Mouse (Mus musculus) c-Kit-positive CD71-positive TER-119-negative erythroid progenitor cells, embryonic 14.5 days (primary cell): ENCODE results near the gene Mfsd8.
A peak's percentile ranks its signal among the peaks of the same experiment; 100 is the strongest.
"Not testable (repeated sequence)": the region's sequence is repeated elsewhere in the genome, so short reads cannot be mapped to it uniquely, and the experiment has no call there.

ENCODE experiments used
- DNase-seq: peaks from one replicate; pipeline ENCODE4 v3.0.0-alpha.2; 2013; ENCODE audit warnings: low read depth

The Mfsd8 gene

DNA sequence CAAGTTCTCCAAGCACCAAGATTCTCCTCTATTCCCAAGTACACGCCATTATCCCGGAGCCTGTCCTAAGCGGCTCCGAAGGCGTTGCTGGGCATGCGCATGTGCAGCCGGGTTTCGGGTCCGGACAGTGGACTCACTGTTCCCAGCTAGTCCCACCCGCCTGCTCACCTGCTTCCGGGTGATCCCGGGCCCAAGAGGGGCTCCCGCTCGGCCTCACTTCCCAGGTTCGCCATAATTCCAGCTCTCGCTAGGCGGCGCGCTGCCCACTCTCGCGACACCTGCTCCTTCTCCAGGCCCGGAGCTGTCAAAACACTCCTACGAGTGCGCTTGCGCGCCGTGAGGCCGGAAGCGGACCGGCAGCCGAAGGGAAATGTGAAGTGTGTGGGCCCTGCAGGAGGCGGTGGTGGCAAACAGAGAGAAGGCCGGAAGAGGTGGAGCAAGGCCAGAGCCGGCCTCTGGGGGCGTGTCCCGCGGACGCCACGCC lies at the start of gene Mfsd8:
Gene Mfsd8, minus strand, starts transcription at position 414 of the 484 bp plus-strand sequence.
- peak; percentile 82 for DNase-seq

DNA sequence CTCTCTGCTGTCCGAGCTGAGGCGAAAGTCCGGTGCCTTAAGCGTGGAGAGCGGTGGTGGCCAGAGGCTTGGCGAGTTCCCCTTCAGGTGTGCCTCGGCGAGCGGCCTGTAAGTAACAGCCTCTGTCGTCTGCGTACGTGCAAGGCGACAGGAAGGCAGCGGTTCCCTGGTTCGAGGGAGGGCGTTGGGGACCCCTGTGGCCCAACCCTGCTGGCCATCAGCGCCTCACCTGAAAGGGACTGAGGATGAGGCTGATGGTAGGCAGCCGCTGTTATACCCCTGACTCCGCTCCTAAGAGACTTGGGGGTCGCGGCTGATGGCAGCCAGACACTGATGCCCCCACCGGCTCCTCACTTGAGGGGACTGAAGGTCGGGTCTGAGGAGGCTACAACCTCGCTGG lies 47.6 kb upstream of the Mfsd8 start:
- not testable (repeated sequence) for DNase-seq

DNA sequence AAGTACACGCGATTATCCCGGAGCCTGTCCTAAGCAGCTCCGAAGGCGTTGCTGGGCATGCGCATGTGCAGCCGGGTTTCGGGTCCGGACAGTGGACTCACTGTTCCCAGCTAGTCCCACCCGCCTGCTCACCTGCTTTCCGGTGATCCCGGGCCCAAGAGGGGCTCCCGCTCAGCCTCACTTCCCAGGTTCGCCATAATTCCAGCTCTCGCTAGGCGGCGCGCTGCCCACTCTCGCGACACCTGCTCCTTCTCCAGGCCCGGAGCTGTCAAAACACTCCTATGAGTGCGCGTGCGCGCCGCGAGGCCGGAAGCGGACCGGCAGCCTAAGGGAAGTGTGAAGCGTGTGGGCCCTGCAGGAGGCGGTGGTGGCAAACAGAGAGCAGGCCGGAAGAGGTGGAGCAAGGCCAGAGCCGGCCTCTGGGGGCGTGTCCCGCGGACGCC lies 47.2 kb upstream of the Mfsd8 start:
- peak; percentile 97 for DNase-seq

DNA sequence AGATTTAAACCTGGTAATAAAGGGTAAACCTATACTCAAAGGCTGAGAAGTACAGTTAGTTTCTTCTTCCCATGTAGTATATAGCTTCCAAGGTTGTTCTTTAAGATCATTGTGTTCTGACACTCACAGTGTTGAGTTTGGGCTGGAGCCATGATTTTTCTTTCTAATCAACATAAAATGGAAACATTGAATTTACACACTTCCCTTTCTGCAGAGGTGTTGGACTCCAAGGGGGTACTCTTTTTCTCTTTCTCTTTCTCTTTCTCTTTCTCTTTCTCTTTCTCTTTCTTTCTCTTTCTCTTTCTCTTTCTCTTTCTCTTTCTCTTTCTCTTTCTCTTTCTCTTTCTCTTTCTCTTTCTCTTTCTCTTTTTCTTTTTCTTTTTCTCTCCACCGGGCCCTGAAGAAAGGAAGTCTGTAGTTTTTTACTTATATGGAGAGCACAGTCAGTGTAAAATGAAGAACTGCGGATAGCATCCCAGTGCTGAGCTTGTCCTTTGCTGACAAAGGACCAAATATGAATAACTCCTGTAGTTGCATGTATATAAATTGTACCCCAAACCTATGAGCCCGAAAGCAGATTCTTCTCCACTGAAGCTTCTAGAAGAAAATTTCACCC lies 6.5 kb upstream of the Mfsd8 start:
- not testable (repeated sequence) for DNase-seq

DNA sequence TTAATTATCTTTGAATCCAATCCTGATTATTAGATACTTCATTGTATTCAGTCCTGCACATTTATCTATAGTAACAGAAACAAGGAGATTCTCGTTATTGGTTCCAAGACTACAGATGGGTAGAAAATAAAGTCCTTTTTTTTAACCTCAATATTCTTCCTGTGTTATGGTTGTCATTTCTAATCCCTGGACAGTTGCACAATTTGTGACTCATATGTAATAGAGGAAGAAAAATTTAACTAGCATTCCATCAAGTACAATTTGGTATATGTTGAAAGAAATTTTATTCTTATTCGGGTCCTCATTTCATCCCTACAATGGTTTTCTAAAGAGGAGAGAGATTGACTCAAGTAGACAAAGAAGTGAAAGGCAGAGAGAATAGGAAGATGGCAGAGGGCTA lies 1.2 kb upstream of the Mfsd8 start:
- DNase-seq: not testable (repeated sequence)

DNA sequence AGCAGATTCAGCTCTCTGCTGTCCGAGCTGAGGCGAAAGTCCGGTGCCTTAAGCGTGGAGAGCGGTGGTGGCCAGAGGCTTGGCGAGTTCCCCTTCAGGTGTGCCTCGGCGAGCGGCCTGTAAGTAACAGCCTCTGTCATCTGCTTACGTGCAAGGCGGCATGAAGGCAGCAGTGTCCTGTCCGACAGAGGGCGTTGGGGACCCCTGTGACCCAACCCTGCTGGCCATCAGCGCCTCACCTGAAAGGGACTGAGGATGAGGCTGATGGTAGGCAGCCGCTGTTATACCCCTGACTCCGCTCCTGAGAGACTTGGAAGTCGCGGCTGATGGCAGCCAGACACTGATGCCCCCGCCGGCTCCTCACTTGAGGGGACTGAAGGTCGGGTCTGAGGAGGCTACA lies 332 bp upstream of the Mfsd8 start:
- DNase-seq: peak; percentile 20

DNA sequence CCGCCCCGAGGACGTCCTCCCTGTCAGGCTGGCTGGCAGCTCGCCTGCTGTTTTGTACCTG lies 101 bp upstream of the Mfsd8 start, which contains the start of gene Abhd18:
Gene Abhd18, plus strand, starts transcription at position 14 of the 61 bp plus-strand sequence.
- DNase-seq: not testable (repeated sequence)

DNA sequence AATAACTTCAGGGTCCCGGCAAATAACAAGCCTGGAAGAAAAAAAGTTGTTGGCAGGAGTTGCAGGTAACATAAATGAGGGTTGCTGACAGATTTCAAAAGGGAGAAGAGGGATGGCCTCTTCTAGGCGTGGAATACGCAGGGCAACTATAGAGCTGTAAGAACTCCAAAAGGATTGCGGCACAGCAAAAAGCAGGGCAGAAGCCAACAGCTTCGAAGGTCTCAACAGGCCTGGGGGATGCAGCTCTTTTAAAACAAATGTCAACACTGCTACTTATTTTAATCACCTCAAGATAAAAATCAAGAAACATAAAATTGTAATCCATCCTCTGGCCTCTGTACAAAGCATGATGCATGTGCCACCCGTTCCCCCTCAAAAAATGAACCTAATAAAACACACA lies 1.2 kb downstream of the Mfsd8 start:
- DNase-seq: not testable (repeated sequence)

DNA sequence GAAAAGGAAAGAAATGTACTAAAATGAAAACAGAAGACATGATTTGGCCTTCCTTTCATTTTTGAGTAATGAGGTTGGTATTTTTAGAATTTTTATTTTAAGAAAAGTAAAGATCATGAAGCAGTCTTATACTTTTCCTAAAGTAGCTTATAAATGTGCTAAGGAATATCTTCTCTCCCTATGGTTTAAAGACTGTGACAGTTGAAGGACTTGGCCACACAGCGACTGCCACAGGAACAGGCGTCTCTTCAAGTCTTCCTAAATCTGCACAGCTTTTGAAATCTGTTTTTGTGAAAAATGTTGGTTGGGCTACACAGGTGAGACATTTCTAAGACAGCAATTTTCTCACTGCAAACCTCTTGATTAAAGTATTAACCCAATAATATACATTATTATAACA lies 33.4 kb downstream of the Mfsd8 start:
- no peak for DNase-seq

DNA sequence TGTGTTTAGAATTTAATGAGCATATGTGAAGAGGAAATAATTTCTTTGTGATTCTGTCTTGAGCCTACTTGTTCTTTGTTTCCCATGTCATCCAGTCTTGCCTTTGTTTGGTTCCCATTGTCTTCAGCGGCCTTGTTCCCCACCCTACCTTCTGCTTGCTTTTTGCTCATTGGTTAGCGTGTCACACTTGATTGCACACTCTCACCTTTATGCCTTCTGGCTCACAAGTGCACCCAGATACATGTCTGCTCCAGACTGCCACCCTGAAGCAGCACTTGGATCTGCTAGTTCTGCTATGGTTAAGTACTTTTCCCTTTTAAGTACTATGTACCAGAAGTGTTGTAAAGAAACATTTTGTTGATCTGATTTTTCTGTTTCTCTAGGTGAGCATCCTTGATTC lies 36.8 kb downstream of the Mfsd8 start:
- no peak for DNase-seq

DNA sequence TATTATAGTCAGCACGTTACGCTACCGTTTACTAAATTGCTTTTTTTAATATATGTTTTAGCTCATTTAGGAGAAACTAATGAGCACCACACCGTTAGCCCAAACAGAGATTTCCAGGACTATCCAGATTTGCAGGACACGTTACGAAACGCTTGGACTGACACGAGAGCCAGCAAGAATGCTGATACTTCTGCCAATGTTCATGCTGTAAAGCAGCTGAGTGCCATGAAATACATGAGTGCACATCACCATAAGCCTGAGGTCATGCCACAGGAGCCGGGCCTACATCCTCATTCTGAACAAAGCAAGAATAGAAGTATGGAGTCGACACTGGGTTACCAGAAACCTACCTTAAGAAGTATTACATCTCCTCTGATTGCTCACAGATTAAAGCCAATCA lies 38.0 kb downstream of the Mfsd8 start:
- DNase-seq: no peak

DNA sequence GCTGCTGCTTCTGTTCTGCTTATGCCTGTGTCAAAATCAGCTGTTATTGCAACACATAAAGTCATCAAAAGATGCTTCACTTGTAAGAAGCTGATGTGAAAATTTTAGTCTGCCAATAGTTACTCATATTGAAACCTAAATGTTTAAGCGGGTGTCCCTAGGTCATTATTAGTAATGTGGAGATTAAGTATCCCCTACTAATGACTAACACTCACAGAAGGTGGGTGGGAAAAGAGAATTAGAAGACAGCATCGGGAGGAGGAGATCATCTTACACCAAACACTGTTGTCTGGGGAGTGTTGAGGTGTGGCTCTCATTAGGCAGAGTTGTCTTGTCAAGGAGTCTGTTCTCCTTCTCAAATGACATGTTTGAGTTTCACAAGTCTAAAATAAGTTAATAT lies 39.8 kb downstream of the Mfsd8 start:
- no peak for DNase-seq

DNA sequence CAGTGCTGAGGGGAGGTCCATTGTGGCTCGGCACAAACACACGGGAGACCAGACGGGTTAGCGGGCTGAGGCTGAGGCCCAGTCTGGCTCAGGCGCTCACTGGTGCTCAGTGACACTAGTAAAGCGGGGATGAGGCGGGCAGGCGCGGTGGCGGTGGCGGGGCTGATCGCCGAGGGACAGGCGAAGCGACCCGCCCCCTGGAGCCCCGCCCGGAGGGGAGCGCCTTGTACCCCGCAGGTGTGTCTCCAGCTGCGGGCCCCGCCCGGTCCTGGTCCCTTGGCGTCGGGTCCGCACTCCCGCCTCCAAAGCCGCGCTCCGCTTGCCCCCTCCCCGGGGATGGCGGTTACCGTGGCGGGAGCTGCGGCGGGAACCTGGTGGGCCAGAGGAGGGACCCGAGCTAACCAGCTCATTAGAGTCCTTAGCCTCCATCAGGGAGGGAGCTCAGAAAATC lies 46.3 kb downstream of the Mfsd8 start:
- peak; percentile 44 for DNase-seq

DNA sequence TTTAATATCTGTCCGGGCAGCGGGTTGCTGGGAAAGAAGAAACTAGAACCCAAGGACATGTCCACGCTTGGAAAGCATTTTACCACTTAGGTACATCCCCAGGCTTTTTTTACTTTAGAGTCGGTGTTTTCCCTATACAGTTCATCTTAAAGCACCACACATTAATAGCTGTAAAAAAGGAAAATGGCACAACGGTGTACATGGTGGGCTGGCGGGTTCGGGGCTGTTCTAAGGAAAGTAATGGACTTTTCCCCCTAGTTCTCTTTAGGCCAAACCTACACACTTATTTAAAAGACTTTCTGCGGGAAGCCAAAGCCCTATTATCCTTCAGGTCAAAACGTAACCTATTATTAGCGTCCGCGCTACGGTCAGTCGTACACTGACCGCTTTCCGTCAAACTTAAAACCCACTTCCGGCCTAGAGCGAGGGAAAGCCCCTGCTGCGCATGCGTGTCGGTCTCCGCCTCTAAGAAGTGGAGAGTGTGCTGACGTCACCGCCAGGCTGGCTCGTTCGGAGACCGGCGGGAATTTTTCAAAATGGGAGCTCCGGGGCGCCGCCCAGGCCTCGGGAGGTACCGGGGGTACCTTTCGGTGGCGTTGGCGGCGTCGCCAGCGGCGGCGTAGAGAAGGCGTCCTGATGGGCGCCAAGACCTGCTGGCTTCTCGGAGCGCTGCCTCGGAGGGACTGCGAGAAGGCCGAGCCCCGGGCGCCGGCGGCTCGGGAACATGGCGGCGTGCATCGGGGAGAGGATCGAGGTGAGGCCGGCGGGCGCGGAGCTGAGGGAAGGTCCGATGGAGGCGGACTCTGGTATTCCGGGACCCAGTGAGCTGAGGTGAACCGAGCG lies 46.9 kb downstream of the Mfsd8 start, which contains the start of gene Plk4:
Gene Plk4, plus strand, starts transcription at position 490 of the 843 bp plus-strand sequence.
- DNase-seq: peak; percentile 95

DNA sequence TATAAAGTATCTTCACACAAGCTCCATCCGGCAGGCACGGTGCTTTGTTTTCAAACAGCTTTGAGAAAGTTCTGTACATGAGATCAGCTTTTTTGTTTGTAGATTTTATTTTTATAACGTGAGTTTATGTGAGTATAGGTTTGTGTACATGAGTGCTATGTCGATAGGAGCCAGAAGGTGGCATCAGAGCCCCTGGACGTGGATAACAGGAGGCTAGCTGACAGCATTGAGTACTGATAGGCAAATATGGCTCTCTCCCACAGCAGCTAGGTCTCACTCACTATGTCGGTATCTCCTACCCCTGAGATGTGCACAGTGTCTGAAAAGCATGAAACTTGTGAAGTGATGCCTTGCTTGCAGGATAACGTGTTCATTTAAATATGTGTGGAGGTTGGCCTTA lies 48.2 kb downstream of the Mfsd8 start:
- peak; percentile 82 for DNase-seq

DNA sequence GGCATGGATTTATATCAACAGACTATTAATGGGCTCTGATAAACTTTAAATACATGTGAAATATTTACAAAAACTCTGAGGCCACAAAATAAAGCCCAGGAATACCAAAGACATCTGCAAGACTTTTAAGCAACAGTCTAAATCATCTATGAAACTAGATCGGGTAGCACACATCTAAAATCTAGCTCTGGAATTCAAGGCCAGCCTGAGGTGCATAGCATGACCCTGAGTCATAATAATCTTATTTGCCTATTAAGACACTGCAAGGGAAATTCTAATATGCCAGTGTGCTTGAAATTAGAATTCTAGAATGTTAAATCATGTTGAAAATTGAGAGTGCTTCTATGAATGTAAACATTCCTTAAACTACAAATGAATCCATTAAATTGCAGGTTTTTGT lies 48.6 kb downstream of the Mfsd8 start:
- no peak for DNase-seq

DNA sequence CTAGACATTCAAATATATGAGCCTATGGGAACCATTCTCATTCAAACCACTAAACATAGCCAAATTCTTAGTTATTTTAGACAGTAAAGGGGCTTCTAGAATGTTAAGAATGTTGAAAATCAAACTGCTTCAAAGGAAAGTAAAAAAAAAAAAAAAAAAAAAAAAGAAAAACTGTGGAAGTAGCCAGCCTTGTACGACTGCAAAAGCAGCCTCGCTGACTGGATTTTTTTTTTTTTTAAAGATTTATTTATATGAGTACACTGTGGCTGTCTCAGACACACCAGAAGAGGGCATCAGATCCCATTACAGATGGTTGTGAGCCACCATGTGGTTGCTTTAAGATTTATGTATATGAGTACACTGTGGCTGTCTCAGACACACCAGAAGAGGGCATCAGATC lies 52.9 kb downstream of the Mfsd8 start:
- no peak for DNase-seq
